Mouse (Mus musculus): ENCODE results near the gene Plin3. TPM values are rescaled to one million over a fixed set of nuclear protein-coding genes. Genes with fewer than 3 reads are reported as not detected.

Gene Plin3
- polyA plus RNA-seq, 1 experiment from 2014 or later = 48.4 TPM

- Histone ChIP-seq H3K36me3 (ENCODE audit: control insufficient read depth, insufficient read depth, low read length) (peaks cover 32% of the 10 kb centered on the region), H3K27me3 (replicated peaks; ENCODE audit: control insufficient read depth, insufficient read depth, low read length) (no peaks in the 10 kb centered on the region), H3K27ac (ENCODE audit: low read depth, low read length) (no peak overlapping the region), H3K4me1 (replicated peaks; ENCODE audit: control insufficient read depth, insufficient read depth, low read length) (peaks cover 26% of the 10 kb centered on the region), H3K4me2 (no peak overlapping the region), H3K4me3 (ENCODE audit: low read depth, low read length) (no peak overlapping the region), H3K9ac (ENCODE audit: low read depth, low read length) (no peak overlapping the region), H3K9me3 (ENCODE audit: control insufficient read depth, low read length) (no peaks in the 10 kb centered on the region)
- no peak for ATAC-seq (replicated peaks; ENCODE audit: low FRiP score)
- no peak for DNase-seq (ENCODE audit: low spot score)
- 87% methylated on average over 4 of the region's 4 CpGs for WGBS
Observed at GRCm38 (mm10) chr17:56282802-56283201, 9.9 kb downstream of the Plin3 start.

- DNase-seq (ENCODE audit: low spot score) = no peak
- no peak overlapping the region for H3K27ac ChIP-seq (ENCODE audit: low read depth, low read length)
- no peaks in the 10 kb centered on the region for H3K27me3 ChIP-seq (replicated peaks; ENCODE audit: control insufficient read depth, insufficient read depth, low read length)
- H3K36me3 ChIP-seq (ENCODE audit: control insufficient read depth, insufficient read depth, low read length) = peaks cover 28% of the 10 kb centered on the region
- H3K9me3 ChIP-seq (ENCODE audit: control insufficient read depth, low read length) = no peaks in the 10 kb centered on the region
- WGBS = 81% methylated on average over 12 of the region's 12 CpGs
- no peak overlapping the region for H3K4me2 ChIP-seq
- no peak overlapping the region for H3K4me3 ChIP-seq (ENCODE audit: low read depth, low read length)
- no peak overlapping the region for H3K9ac ChIP-seq (ENCODE audit: low read depth, low read length)
- ATAC-seq (replicated peaks; ENCODE audit: low FRiP score) = no peak
- H3K4me1 ChIP-seq (replicated peaks; ENCODE audit: control insufficient read depth, insufficient read depth, low read length) = peaks cover 23% of the 10 kb centered on the region
Observed at GRCm38 (mm10) chr17:56281193-56281592, 11.5 kb downstream of the Plin3 start.

- Histone ChIP-seq H3K4me3 (ENCODE audit: low read depth, low read length) (no peak overlapping the region), H3K4me2 (no peak overlapping the region), H3K9me3 (ENCODE audit: control insufficient read depth, low read length) (no peaks in the 10 kb centered on the region), H3K9ac (ENCODE audit: low read depth, low read length) (no peak overlapping the region), H3K27me3 (replicated peaks; ENCODE audit: control insufficient read depth, insufficient read depth, low read length) (no peaks in the 10 kb centered on the region), H3K27ac (ENCODE audit: low read depth, low read length) (no peak overlapping the region), H3K36me3 (ENCODE audit: control insufficient read depth, insufficient read depth, low read length) (peaks cover 19% of the 10 kb centered on the region), H3K4me1 (replicated peaks; ENCODE audit: control insufficient read depth, insufficient read depth, low read length) (peaks cover 25% of the 10 kb centered on the region)
- WGBS = 90% methylated on average over 12 of the region's 12 CpGs
- no peak for ATAC-seq (replicated peaks; ENCODE audit: low FRiP score)
- no peak for DNase-seq (ENCODE audit: low spot score)
Observed at GRCm38 (mm10) chr17:56279481-56280155, 13.1 kb downstream of the Plin3 start.

GRCm38 (mm10) chr17:56278340-56278739, 14.3 kb downstream of the Plin3 start:
- Histone ChIP-seq H3K36me3 (ENCODE audit: control insufficient read depth, insufficient read depth, low read length) (peaks cover 15% of the 10 kb centered on the region), H3K9ac (ENCODE audit: low read depth, low read length) (no peak overlapping the region)

DNA sequence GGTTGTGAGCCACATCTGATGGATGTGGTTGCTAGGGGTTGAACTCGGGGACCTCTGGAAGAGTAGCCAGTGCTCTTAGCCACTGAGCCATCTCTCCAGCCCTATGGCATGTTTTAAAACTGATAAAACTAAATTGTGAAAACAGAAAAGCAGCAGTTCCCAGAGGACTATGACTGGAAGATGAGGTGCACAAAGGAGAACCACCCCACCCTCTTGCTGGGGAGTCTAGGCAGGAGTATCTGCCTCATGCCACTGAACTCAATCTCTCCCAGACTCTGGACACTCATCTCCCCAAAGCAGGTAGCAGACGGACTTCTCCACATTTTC, 15.1 kb downstream of the Plin3 start:
- DNase-seq (ENCODE audit: low spot score) (no peak), ATAC-seq (replicated peaks; ENCODE audit: low FRiP score) (no peak)
- H3K27me3 ChIP-seq (replicated peaks; ENCODE audit: control insufficient read depth, insufficient read depth, low read length) = no peaks in the 10 kb centered on the region
- peak overlapping the region; percentile 94 for H3K27ac ChIP-seq (ENCODE audit: low read depth, low read length)
- H3K4me1 ChIP-seq (replicated peaks; ENCODE audit: control insufficient read depth, insufficient read depth, low read length) = peaks cover 29% of the 10 kb centered on the region
- no peak overlapping the region; the same call in 1 of the 2 replicates for H3K9ac ChIP-seq (ENCODE audit: low read depth, low read length)
- peak overlapping the region; percentile 79 for H3K4me3 ChIP-seq (ENCODE audit: low read depth, low read length)
- WGBS = 32% methylated on average over 2 of the region's 2 CpGs
- H3K36me3 ChIP-seq (ENCODE audit: control insufficient read depth, insufficient read depth, low read length) = peaks cover 15% of the 10 kb centered on the region
- no peaks in the 10 kb centered on the region for H3K9me3 ChIP-seq (ENCODE audit: control insufficient read depth, low read length)
- peak overlapping the region; percentile 93 for H3K4me2 ChIP-seq

More at GRCm38 (mm10) chr17:56278340-56278739, 14.3 kb downstream of the Plin3 start:
- H3K27ac ChIP-seq (ENCODE audit: low read depth, low read length) = peak overlapping the region; percentile 94; the same call in 1 of the 2 replicates
- ATAC-seq (replicated peaks; ENCODE audit: low FRiP score) (no peak), DNase-seq (ENCODE audit: low spot score) (no peak)
- peaks cover 29% of the 10 kb centered on the region for H3K4me1 ChIP-seq (replicated peaks; ENCODE audit: control insufficient read depth, insufficient read depth, low read length)
- no peaks in the 10 kb centered on the region for H3K9me3 ChIP-seq (ENCODE audit: control insufficient read depth, low read length)
- no peak overlapping the region for H3K4me2 ChIP-seq
- H3K27me3 ChIP-seq (replicated peaks; ENCODE audit: control insufficient read depth, insufficient read depth, low read length) = no peaks in the 10 kb centered on the region
- no peak overlapping the region for H3K4me3 ChIP-seq (ENCODE audit: low read depth, low read length)
- WGBS = 86% methylated on average over 5 of the region's 5 CpGs

- 5% methylated on average over 20 of the region's 21 CpGs for WGBS
- Histone ChIP-seq H3K36me3 (ENCODE audit: control insufficient read depth, insufficient read depth, low read length) (peaks cover 19% of the 10 kb centered on the region), H3K4me1 (replicated peaks; ENCODE audit: control insufficient read depth, insufficient read depth, low read length) (peaks cover 29% of the 10 kb centered on the region)
Observed at GRCm38 (mm10) chr17:56276643-56277566, 15.8 kb downstream of the Plin3 start, which contains the start of gene Ticam1. Gene Ticam1 (minus strand): TSS chr17:56276786.

DNA sequence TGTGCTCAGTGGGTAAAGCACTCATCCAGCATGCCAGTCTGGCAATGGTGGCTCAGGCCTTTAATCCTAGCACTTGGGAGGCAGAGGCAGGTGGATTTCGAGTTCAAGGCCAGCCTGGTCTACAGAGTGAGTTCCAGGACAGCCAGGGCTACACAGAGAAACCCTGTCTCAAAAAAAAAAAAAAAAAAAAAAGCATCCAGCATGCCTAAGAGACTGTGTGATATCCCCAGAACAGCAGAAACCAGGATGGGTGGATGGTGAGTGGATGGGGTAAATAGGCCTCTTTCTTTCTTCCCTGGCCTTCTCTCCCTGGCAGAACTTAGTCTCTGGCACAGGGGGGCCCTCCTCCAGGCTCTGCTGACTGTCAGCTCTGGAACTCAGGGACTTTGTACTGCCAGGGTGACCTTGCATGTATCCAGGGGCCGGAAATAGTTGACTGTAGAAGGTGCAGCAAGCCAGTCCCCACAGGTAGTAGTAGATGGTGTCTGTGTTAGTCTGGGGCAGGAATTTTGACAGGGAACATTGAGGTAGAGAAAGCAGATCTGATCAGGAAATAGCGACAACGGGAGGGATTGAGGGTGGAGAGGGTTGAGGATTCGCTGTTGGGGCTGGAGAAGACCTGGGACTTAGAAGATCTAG, 16.7 kb downstream of the Plin3 start:
- Histone ChIP-seq H3K4me2 (peak overlapping the region; percentile 93), H3K36me3 (ENCODE audit: control insufficient read depth, insufficient read depth, low read length) (peaks cover 20% of the 10 kb centered on the region), H3K27ac (ENCODE audit: low read depth, low read length) (peak overlapping the region; percentile 94), H3K27me3 (replicated peaks; ENCODE audit: control insufficient read depth, insufficient read depth, low read length) (no peaks in the 10 kb centered on the region), H3K9me3 (ENCODE audit: control insufficient read depth, low read length) (no peaks in the 10 kb centered on the region), H3K9ac (ENCODE audit: low read depth, low read length) (peak overlapping the region; percentile 88), H3K4me3 (ENCODE audit: low read depth, low read length) (peak overlapping the region; percentile 79), H3K4me1 (replicated peaks; ENCODE audit: control insufficient read depth, insufficient read depth, low read length) (peaks cover 25% of the 10 kb centered on the region)
- 11% methylated on average over 5 of the region's 5 CpGs for WGBS
- peak; percentile 54 for DNase-seq (ENCODE audit: low spot score)
- peak; percentile 24; the same call in 1 of the 2 replicates for ATAC-seq (replicated peaks; ENCODE audit: low FRiP score)

More at GRCm38 (mm10) chr17:56276643-56277566, 15.8 kb downstream of the Plin3 start, which contains the start of gene Ticam1:
- Histone ChIP-seq H3K4me2 (peak within 1 kb of the TSS; percentile 93), H3K9ac (ENCODE audit: low read depth, low read length) (peak within 1 kb of the TSS; percentile 88), H3K27me3 (replicated peaks; ENCODE audit: control insufficient read depth, insufficient read depth, low read length) (no peaks in the 10 kb centered on the region), H3K4me3 (ENCODE audit: low read depth, low read length) (peak within 1 kb of the TSS; percentile 79), H3K27ac (ENCODE audit: low read depth, low read length) (peak within 1 kb of the TSS; percentile 94), H3K9me3 (ENCODE audit: control insufficient read depth, low read length) (no peaks in the 10 kb centered on the region)
- DNase-seq (ENCODE audit: low spot score) (peak; percentile 92), ATAC-seq (replicated peaks; ENCODE audit: low FRiP score) (peak; percentile 91)

GRCm38 (mm10) chr17:56273986-56274385, 18.7 kb downstream of the Plin3 start:
- no peak overlapping the region for H3K27ac ChIP-seq (ENCODE audit: low read depth, low read length)

More at GRCm38 (mm10) chr17:56273986-56274385, 18.7 kb downstream of the Plin3 start:
- Histone ChIP-seq H3K9me3 (ENCODE audit: control insufficient read depth, low read length) (no peaks in the 10 kb centered on the region), H3K4me3 (ENCODE audit: low read depth, low read length) (no peak overlapping the region), H3K36me3 (ENCODE audit: control insufficient read depth, insufficient read depth, low read length) (peaks cover 20% of the 10 kb centered on the region), H3K4me2 (no peak overlapping the region), H3K27me3 (replicated peaks; ENCODE audit: control insufficient read depth, insufficient read depth, low read length) (no peaks in the 10 kb centered on the region), H3K4me1 (replicated peaks; ENCODE audit: control insufficient read depth, insufficient read depth, low read length) (peaks cover 29% of the 10 kb centered on the region), H3K9ac (ENCODE audit: low read depth, low read length) (0 out of 2 replicates have a peak overlapping the region, but pooled peaks have one; percentile 34)
- WGBS = 76% methylated on average over 5 of the region's 5 CpGs
- DNase-seq (ENCODE audit: low spot score) (no peak), ATAC-seq (replicated peaks; ENCODE audit: low FRiP score) (no peak)
